Mouse (Mus musculus): ENCODE data around the gene Gm28230. TPM values are rescaled to one million over a fixed set of nuclear protein-coding genes. Genes with fewer than 3 reads are reported as not detected.

Gm28230 gene
- total RNA-seq, 2 experiments from 2014 or later, result 0.33 to 0.35 TPM

GRCm38 (mm10) chr2:74734996-74735811 is 8.7 kb downstream of the Gm28230 start:
- intact Hi-C loops (cut with DNase I; ENCODE audit: low total_unique reads), result no loop called here
- no peak for DNase-seq

DNA sequence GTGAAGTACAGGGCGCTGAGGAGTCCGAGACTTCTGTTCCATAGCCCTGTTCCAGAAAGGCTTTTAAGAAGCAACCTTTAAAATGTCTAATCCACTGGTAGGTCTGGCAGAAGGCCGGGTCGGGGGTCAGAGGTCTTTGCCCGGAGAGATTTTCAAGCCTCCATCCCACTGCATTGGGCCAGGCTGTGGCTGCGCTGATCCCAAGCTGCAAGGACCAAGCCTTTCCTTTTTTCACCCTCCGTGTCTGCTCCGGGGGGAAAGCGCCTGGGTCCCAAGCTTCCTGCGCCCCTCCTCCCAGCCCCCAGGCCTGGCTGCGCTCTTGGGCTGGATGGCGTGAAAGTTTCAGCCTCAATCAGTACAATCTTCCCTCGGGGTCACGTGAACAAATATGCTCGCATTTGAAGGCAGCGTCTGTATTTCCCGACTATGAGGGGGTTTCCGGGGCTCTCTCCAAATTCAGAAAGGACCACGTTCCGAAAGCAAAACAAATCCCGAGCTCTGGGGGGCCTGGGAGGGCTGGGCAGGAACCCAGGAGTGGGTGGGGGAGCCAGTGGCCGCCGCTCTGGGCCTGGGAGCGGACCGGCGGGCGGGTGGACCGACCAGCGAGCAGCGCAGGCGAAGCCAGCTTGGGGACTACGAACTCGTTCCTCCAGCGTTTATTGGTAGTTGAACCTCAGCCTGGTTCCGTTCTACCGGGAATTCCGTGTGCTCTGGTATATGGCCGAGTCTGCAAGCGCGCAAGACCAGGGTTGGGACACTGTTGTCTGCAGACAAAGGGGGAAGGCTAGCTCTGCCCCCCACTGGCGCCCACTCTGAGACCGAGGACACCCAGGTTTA is 9.5 kb downstream of the Gm28230 start:
- intact Hi-C loops (cut with DNase I; ENCODE audit: low total_unique reads), result no loop called here
- DNase-seq, result no peak

DNA sequence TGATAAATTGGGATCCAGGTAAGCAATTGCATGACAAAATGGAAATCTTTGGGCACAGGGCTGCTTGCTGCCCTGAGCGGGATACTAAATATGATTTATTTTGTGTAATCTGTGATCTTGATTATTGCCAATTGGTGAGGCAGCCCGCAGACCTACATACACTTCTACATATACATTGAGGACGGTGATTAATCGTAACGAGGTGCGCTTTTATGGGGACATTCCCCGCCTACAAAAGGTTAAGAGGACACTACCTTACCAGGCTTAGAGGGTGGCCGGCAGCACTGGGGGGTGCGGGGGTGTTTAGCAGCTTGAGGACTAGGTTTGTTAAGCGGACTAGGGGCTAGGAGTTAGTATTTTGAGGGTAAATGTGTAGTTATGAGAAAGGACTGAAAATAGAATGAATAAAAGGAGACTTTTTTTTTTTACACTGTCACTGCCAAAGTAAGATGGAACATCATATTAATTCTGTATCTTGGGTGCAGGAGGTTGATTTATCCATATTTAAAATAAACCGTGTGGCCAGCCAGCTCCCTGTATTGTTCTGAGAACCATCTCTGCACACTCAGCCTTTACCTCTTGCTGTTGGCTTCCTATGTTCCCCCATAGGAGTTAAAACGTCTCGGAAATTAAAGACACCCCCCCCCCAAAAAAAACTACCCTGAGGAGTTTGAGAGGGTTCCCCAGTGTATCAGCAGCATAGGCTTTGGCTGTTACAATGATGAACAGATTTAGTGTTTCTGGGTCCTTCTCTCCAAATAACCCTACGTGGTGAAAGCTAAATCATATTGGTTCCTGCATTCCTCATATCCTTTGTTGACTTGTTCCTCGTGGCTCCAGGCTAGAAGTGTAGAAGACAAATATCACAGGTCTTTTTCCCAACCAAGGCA is 10.4 kb downstream of the Gm28230 start:
- no peak for DNase-seq
- intact Hi-C loops (cut with DNase I; ENCODE audit: low total_unique reads), result no loop called here

DNA sequence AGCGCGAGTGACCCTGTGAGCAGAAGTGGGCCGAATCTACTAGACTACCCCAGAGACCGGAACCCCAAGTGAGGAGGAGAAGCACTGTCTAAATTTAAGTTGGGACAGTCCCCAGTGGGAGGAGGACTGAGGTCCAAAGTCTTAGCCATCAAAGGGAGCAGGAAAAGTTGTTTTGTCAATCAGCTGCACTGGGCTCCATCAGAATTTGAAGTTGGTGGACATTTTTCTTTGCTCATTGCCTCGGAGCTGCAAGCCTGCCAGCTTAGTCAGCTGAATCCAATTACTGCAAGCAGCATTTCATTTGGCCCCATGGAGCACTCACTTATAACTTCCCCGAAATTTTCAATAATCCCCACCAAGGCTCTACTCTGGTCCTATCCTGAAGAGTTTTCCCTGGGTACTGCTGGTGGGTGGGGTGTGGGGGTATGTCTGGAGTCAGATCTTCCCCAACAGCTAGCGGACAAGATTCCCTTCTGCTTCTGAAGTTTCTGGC is 11.1 kb downstream of the Gm28230 start:
- intact Hi-C loops (cut with DNase I; ENCODE audit: low total_unique reads), result no loop called here
- DNase-seq, result no peak

DNA sequence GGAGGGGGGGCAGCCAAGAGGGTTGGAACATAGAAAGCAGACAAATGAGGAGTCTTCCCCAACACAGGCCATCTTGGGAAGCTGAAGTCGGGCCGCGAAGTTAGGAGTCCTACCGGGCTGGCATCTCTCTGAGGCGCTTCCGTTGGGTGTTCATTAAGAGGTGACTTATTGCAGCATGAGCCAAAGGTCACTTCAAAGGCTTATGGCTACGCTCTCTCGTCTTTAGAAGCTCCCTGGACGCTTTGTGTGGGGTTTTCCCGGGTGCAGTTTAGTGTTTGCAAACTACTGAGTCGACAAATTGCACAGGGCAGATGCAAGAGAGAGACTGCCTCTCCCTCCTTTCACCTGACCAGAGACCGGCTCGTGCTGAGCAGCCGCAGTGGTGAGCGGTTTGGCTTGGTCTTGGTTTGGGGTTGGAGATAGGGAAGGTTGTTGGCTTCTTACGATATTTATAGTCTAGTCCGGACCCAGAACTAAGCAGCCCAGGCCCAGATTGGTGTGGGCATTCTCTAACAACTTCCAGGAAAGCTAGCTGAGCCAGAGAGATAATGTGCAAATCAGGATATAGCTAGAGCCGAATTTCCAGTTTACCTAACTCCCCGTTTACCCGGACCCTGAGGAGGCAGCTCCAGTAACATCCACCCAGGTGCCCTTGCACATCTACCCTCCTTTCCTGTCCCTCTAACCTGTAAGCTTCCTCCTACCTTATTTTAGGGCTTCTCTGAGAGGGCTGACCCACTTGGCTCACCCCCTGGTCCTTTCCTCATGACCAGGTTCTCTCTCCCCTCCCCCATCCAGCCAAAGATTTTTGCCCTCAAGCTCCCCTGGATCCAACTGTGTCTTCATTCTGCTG is 12.3 kb downstream of the Gm28230 start:
- DNase-seq, result no peak
- intact Hi-C loops (cut with DNase I; ENCODE audit: low total_unique reads), result no loop called here

DNA sequence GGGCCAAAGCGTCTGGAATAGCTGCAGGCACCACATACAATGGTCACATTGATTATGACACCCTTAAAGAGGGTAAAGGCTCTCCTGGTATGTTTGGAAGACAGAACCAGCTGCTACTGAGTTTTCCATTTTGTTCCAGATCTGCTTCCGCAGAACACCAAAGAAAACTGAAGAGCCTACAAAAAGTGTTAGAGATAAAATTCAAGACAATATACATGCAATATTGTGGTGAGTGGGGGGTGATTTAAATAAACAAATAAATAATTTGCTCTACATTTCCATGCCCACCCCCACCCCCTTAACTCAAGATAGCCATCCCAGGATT is 12.9 kb downstream of the Gm28230 start:
- intact Hi-C loops (cut with DNase I; ENCODE audit: low total_unique reads), result no loop called here
- no peak for DNase-seq

DNA sequence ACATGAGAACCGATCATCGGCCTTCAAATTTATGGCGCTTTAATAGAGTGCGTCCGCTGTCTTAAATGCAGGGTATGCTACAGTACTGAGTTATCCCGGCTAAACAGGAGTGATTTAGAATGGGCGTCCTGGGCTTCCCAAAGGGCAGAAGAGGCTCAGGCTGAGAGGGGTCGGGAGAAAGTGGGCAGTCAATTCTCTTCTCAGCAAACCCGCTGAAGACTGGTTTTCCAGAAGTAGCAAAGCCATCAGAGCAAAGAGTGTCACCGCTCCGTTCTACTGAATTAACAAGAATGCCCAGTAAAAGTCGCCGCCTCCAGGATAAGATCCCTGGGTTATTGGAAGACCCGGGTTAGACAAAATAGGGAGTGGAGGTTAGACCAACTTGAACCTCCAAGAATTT is 13.3 kb downstream of the Gm28230 start:
- intact Hi-C loops (cut with DNase I; ENCODE audit: low total_unique reads), result no loop called here
- no peak for DNase-seq

DNA sequence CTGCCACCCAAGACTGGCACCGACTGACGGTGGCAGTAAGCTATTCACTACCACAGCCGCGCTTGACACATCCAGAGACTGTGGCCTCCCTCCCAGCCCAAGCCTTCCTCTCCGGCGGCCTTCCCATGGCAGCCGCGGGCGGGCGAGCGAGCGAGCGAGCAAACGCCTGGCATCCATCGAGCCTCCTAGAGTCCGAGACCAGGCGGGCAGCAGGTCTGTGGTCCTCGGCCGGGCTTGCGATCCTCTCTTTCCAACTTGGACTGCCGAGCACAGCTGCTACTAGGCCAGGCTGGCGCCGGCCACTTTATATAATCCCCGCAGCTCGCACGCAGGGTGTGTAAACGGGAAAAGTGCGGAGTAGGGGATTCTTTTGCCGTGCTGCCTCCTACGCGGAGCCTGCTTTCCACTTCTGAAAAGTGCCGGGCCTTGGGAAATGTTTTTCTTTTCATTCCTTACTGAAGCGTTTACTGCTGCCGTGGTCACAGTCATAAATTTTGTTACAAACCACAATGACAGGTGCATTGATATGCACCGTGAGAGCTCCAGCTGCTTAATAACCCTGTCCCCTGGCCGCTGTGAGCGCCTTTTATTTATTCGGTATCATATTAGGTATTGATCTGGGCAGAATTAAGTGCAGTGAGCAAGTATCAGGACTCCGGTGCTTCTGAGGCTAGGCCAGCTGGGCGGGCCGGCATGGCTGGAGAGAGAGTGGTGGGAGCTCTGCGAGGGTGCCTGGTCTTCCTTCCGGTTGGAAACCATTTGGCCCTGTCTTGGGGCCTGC is 14.0 kb downstream of the Gm28230 start:
- intact Hi-C loops (cut with DNase I; ENCODE audit: low total_unique reads), result no loop called here

DNA sequence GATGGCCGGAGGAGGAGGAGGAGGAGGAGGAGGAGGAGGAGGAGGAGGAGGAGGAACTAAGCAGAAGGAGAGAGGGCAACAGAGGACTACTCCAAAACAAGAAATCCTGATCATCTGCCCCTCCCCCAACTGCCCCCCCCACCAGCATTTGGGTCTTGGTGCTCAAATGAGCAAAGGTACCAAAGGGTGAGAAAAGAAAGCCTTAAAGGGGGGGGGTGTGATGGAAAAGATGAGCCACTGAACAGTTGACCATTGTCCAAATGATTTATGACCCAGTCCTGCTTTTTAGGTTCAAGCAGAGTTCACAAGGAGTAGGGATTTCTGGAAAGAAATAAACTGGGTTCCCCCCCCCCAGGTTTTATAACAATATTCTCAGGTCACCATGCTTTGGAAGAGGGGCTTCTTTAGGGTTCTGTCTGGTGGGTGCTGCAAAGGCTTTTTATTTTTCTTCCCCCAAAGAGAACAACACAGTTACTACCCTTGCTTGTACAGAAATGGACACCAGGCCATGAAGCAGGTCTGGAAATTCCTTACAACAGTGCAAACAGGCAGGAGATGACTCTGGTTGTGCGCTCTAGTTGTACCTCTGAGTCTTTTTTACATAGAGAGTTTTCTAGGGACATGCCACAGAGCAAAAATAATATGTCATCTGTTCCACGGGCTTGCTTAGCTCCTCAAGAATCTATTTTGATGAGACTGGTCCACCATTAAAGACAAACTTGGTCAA is 14.9 kb downstream of the Gm28230 start:
- intact Hi-C loops (cut with DNase I; ENCODE audit: low total_unique reads), result no loop called here
- DNase-seq, result no peak

More for the DNA sequence above, 14.0 kb downstream of the Gm28230 start:
- no peak for DNase-seq

GRCm38 (mm10) chr2:74741979-74742277 is 15.4 kb downstream of the Gm28230 start:
- intact Hi-C loops (cut with DNase I; ENCODE audit: low total_unique reads), result no loop called here
- no peak for DNase-seq

GRCm38 (mm10) chr2:74745540-74746297 is 19.2 kb downstream of the Gm28230 start:
- DNase-seq, result no peak
- intact Hi-C loops (cut with DNase I; ENCODE audit: low total_unique reads), result no loop called here

DNA sequence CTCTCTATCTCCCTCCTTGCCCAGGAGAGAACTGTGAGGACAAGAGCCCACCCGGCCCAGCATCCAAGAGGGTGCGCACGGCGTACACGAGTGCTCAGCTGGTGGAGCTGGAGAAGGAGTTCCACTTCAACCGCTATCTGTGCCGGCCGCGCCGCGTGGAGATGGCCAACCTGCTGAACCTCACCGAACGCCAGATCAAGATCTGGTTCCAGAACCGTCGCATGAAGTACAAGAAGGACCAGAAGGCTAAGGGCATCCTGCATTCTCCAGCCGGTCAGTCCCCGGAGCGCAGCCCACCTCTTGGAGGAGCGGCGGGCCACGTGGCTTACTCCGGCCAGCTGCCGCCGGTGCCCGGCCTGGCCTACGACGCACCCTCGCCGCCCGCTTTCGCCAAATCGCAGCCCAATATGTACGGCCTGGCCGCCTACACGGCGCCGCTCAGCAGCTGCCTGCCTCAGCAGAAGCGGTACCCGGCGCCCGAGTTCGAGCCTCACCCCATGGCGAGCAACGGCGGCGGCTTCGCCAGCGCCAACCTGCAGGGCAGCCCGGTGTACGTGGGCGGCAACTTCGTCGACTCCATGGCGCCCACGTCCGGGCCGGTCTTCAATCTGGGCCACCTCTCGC is 19.9 kb downstream of the Gm28230 start:
- DNase-seq, result no peak
- intact Hi-C loops (cut with DNase I; ENCODE audit: low total_unique reads), result no loop called here

DNA sequence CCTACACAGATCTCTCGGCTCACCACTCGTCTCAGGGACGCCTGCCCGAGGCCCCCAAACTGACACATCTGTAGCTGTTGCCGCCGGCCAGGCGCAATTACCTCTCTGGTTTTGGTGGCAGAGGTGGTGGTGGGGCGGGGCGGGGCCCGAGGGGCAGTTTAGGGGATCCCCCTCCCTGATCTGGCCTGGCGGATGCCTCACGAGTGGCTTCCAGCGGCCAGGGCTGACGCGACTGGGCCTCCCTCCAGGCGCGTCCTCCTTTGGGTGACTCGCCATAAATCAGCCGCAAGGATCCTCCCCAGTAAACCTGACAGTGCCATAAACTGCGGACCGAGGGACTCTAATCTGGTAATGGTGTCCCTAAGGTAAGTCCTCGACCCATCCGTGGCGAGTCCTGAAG is 20.5 kb downstream of the Gm28230 start:
- intact Hi-C loops (cut with DNase I; ENCODE audit: low total_unique reads), result no loop called here
- no peak for DNase-seq

DNA sequence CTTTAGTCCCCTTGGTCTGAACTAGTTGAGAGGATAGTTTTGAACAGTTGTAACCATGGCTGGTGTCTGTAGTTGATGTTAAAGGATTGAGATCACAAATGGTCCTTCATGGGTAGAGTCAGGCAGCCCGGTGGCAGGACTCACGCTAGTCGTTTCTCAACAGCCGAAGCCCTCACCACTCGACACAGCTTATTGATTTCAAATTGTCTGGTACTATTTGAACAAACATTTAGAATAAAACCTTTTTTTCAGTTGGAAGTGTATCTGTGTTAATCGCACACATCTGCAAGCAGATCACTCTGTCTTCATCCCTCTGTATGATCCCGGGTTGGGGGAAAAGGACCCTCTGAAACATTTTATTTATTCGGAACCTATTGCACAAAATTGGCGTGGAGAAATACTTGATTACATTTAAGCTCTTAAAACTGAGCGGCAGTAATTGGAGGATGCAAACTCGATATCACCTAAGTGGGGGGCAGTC is 21.2 kb downstream of the Gm28230 start:
- DNase-seq, result no peak
- intact Hi-C loops (cut with DNase I; ENCODE audit: low total_unique reads), result no loop called here

DNA sequence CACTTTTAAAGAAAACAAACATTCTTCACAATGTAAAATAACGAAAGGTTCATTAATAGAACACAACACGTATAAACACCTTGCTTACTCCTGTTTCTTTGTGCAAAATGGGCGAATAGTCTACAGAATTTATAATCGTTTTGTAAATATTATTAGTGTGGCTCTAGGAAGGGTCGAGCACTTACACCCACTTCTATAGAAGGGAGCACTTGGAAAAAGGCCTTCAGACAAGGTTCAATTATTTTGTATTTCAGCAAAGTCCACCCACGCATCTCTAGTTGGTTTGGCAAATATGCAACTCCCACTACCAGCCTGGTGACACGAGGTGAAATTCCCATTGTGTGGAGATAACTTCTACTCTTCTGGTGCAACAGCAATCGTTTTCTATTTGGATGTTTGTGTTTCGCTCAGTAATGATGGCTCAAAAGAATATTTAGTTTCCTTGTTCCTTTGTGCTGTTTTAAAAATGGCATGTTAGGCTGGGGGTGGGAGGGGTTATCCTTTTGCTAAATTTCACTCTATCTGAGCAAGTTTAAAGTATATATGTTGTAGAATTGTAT is 22.0 kb downstream of the Gm28230 start:
- intact Hi-C loops (cut with DNase I; ENCODE audit: low total_unique reads), result no loop called here

More for the DNA sequence above, 22.0 kb downstream of the Gm28230 start:
- DNase-seq, result no peak
